Mouse (Mus musculus): ENCODE results near the gene Fam172a. TPM values are rescaled to one million over a fixed set of nuclear protein-coding genes. Genes with fewer than 3 reads are reported as not detected.

Fam172a gene
- polyA plus RNA-seq, 1 experiment from 2014 or later, result 21.1 TPM

DNA sequence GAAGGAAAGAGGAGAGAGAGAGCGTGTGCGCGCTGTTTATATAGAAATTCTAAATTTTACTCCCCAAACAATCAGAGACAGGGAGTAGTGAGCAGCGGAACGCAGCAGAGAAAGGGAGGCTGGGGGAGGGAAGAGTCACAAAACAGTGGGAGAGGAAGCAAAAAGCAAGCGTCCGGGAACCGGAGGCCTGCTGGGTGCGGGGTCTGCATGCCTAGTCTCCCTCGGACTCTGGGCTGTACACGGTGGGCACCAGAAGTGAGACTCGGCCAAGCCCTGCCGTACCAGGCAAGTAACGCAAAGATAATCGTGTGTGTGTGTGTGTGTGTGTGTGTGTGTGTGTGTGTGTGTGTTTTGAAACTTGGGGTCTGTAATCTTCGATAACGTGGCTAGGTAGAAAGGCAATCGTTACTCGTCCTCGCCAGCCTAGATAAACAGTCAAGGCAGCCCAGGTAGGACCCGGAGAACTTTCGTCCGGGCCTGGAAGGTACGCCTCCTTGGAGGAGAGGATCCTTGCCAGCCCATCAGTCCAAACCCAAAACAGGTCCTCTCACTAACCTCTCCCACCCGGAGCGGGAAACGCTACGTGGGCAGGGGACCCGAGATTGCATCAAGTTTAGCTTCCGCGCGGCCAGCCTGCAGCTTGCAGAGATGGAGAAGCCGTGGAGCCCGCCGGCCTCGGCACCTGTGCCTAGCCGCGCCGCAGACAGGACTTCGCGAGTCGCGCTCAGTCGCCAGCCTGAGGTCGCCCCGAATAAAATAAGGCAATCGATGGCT is 500.9 kb downstream of the Fam172a start:
- under 1% methylated on average over 47 of the region's 47 CpGs for WGBS
- ATAC-seq (replicated peaks; ENCODE audit: insufficient number of reproducible peaks, insufficient read depth, low FRiP score, low read depth), result no peak
- H3K9me3 ChIP-seq (replicated peaks), result no peaks in the 10 kb centered on the region
- H3K27ac ChIP-seq, result peak overlapping the region; percentile 82
- H3K36me3 ChIP-seq, result no peaks in the 10 kb centered on the region
- peaks cover 28% of the 10 kb centered on the region for H3K27me3 ChIP-seq
- H3K4me2 ChIP-seq, result peak overlapping the region; percentile 94
- peaks cover 20% of the 10 kb centered on the region for H3K4me1 ChIP-seq (replicated peaks)
- H3K9ac ChIP-seq, result peak overlapping the region; percentile 62
- H3K4me3 ChIP-seq, result peak overlapping the region; percentile 85

DNA sequence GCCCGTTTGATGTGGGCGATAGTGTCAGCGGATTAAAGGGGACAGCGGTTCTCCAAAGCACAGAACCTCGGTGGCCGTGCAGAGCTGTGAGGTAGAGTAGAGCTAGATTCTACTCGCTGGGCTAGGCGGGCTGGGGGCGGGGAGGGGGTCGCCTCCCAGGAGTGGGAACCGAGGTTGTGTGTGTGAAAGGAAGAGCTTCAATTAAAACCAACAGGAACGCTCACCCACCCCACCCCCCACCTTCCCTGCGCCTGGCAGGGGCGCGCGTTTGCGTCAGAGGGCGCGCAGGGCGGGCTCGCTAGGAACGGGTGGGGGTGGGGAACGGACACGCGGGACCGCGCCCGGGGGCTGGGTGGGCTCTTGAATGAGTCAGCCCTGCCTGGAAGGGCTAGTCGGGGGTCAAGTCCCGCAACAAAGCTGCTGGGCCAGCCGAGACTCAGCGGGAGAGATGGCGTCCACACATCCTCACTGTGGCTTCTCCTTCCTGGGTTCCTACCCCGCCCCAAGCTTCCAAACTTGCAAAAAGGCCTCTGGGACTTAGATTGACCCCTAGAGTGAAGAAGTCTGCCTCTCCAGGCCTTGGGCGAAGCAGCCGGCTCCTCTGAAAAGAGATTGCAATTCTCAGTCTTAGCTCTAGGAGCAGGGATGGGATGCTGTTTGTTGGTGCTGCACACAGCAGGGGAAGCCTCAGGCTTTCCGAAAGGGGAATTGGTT is 501.7 kb downstream of the Fam172a start:
- Histone ChIP-seq H3K27me3 (peaks cover 34% of the 10 kb centered on the region), H3K4me2 (peak overlapping the region; percentile 94), H3K36me3 (no peaks in the 10 kb centered on the region), H3K4me1 (replicated peaks) (peaks cover 14% of the 10 kb centered on the region), H3K27ac (peak overlapping the region; percentile 82), H3K4me3 (peak overlapping the region; percentile 85), H3K9ac (peak overlapping the region; percentile 62), H3K9me3 (replicated peaks) (no peaks in the 10 kb centered on the region)
- WGBS, result 2% methylated on average over 37 of the region's 37 CpGs
- ATAC-seq (replicated peaks; ENCODE audit: insufficient number of reproducible peaks, insufficient read depth, low FRiP score, low read depth), result peak; percentile 41

DNA sequence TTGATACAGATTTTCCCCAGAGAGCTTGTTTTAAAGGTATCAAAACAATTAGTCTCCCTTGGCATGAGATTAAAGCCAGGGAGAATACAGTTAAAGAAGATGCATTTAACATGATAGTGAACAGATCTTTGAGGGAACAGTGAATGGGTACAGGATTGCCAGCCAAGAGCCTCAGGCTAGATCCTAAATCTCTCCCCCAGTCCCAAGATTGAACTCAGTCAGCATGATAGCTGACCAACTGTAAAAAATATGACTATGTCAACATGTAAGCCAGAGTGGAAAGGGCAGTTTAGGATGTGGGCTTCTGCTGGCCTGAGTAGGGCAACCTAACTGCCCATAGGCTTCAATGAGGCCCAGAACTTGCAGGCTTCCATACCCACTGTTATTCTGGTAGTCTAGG is 503.6 kb downstream of the Fam172a start:
- peaks cover 41% of the 10 kb centered on the region for H3K27me3 ChIP-seq
- no peaks in the 10 kb centered on the region for H3K36me3 ChIP-seq
- H3K4me3 ChIP-seq, result no peak overlapping the region
- H3K4me2 ChIP-seq, result no peak overlapping the region
- no peaks in the 10 kb centered on the region for H3K9me3 ChIP-seq (replicated peaks)
- no peak for ATAC-seq (replicated peaks; ENCODE audit: insufficient number of reproducible peaks, insufficient read depth, low FRiP score, low read depth)
- H3K4me1 ChIP-seq (replicated peaks), result peaks cover 17% of the 10 kb centered on the region
- H3K9ac ChIP-seq, result no peak overlapping the region
- no peak overlapping the region for H3K27ac ChIP-seq

DNA sequence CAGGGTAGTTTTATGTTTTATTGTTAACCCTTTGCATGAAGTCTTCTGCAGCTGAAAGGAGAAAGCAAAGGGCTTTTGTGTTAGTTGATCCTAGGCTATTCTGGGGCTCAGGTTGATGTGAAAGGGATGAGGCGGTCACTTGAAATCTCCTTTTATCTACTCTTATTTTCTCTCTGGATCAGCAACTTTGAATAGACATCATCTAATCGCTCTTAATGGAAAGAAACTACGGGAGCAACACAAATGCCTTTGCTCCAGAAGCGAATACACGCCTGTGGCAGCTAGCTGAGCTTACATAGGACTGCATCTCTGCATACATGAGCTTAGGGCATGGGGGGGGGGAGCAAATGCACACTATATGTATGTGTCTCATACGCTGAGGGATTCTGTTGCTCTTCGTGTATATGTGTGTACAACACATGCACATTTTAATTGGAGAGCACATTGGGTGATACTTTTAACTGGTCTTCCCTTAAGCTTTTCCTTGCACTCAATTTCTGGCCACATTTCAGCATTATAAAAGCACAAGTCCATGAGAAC is 505.1 kb downstream of the Fam172a start:
- no peak overlapping the region for H3K9ac ChIP-seq
- H3K4me3 ChIP-seq, result no peak overlapping the region
- H3K27ac ChIP-seq, result no peak overlapping the region
- H3K9me3 ChIP-seq (replicated peaks), result no peaks in the 10 kb centered on the region
- peaks cover 17% of the 10 kb centered on the region for H3K4me1 ChIP-seq (replicated peaks)
- H3K27me3 ChIP-seq, result peaks cover 52% of the 10 kb centered on the region
- 56% methylated on average over 7 of the region's 7 CpGs for WGBS
- ATAC-seq (replicated peaks; ENCODE audit: insufficient number of reproducible peaks, insufficient read depth, low FRiP score, low read depth), result no peak
- no peaks in the 10 kb centered on the region for H3K36me3 ChIP-seq
- H3K4me2 ChIP-seq, result 0 out of 2 replicates have a peak overlapping the region, but pooled peaks have one; percentile 1

DNA sequence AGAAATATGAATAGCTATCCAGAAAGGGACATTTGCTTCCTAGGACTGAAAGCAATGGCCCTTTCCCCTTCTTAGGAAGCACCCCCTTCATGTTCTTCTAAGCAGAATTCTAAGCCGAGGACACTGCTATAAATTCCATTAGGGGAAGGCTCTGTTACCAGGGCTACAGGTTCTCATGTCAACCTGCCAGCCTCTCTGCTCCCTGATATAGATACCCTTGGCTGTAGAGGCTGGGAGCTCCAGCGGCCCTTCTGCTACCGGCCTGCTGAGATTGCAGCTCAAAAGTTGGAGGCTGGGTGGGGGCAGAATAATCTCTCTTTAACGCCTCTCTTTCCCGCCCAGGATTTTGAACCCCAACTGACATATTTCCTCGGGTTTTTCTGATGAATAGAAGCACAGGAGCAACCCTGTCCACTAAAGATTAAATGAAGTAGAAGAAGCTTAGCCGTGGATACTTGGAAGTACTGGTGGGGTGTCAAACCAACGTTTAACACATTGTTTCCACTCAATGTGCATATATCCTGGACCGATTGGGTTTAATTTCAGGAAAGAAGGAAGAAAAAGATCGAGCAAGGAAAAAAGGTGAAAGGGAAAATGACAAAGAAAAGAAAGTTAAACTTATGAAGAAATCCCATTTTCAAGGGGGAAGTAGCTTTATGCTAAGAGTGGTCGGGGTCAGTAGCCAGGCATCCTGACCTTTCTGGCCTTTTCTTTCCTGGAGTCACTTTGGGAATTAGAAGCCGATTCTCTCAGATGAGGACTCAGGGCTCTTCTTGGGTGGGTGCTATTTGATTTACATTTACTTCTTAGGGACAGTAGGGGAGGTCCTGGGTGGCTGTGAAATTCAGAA is 506.2 kb downstream of the Fam172a start:
- Histone ChIP-seq H3K9me3 (replicated peaks) (no peaks in the 10 kb centered on the region), H3K4me3 (no peak overlapping the region), H3K27me3 (peaks cover 61% of the 10 kb centered on the region), H3K36me3 (no peaks in the 10 kb centered on the region), H3K9ac (no peak overlapping the region), H3K27ac (no peak overlapping the region), H3K4me1 (replicated peaks) (peaks cover 13% of the 10 kb centered on the region), H3K4me2 (no peak overlapping the region)
- ATAC-seq (replicated peaks; ENCODE audit: insufficient number of reproducible peaks, insufficient read depth, low FRiP score, low read depth), result no peak
- WGBS, result 32% methylated on average over 12 of the region's 12 CpGs

DNA sequence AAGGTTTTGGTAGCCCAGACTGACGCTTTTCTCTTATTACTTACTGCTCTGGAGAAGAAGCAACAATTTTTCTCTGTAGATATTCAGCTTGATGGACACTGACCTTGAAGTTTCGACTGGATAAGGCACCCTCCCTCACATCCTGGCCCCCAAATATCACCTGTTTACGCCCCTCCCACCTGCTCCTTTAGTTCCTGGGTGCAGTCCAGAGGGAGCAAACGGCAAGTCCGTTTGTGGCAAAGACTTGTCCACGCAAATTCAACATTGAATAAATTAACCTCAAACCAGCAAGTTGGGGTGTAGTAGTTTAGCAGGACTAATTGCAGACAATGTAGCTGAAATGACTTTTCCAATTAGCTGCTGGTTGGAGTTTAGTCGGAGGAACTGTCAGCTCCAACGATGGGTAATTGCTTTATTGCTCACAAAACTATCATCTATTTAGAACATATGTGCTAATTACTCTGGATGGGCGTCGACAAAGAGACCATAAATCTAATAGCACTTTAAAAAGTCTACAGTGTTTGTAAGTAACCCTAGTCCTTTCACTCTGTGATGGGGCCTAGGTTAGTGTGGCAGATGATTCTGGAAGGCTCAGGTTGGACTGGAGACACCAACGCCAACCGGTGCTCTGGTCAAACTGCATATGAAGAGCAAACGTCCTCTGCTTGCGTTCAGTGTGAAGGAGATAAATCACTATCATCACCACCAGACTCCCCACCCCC is 507.0 kb downstream of the Fam172a start:
- H3K36me3 ChIP-seq, result no peaks in the 10 kb centered on the region
- no peak for ATAC-seq (replicated peaks; ENCODE audit: insufficient number of reproducible peaks, insufficient read depth, low FRiP score, low read depth)
- H3K4me1 ChIP-seq (replicated peaks), result peaks cover 13% of the 10 kb centered on the region
- H3K9me3 ChIP-seq (replicated peaks), result no peaks in the 10 kb centered on the region
- 45% methylated on average over 14 of the region's 14 CpGs for WGBS
- H3K4me2 ChIP-seq, result no peak overlapping the region
- no peak overlapping the region for H3K27ac ChIP-seq
- H3K4me3 ChIP-seq, result no peak overlapping the region
- peaks cover 63% of the 10 kb centered on the region for H3K27me3 ChIP-seq
- no peak overlapping the region for H3K9ac ChIP-seq

DNA sequence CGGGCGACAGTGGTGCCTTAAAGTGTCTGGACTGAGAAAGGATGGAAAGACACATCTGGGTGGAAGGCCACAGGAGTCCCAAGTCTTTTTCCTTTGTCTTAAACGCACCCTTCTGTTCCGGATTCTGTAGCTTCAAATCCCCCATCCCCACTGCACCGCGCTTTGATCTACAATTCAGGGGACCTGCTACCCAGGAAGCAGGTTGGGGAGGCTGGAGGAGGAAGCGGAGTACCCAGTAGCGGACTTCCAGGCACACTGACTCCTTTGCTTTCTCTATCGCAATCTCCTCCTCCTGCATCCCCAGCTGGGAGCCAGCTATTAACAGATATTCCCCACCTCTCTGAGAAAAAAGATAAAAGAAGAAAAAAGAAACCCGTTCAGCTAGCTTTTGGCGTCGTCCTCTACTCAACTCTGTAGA is 507.8 kb downstream of the Fam172a start:
- no peaks in the 10 kb centered on the region for H3K9me3 ChIP-seq (replicated peaks)
- peaks cover 13% of the 10 kb centered on the region for H3K4me1 ChIP-seq (replicated peaks)
- ATAC-seq (replicated peaks; ENCODE audit: insufficient number of reproducible peaks, insufficient read depth, low FRiP score, low read depth), result no peak
- H3K27ac ChIP-seq, result no peak overlapping the region
- 8% methylated on average over 12 of the region's 12 CpGs for WGBS
- peak overlapping the region; percentile 39 for H3K4me3 ChIP-seq
- peaks cover 61% of the 10 kb centered on the region for H3K27me3 ChIP-seq
- no peaks in the 10 kb centered on the region for H3K36me3 ChIP-seq
- H3K4me2 ChIP-seq, result peak overlapping the region; percentile 73
- no peak overlapping the region for H3K9ac ChIP-seq

DNA sequence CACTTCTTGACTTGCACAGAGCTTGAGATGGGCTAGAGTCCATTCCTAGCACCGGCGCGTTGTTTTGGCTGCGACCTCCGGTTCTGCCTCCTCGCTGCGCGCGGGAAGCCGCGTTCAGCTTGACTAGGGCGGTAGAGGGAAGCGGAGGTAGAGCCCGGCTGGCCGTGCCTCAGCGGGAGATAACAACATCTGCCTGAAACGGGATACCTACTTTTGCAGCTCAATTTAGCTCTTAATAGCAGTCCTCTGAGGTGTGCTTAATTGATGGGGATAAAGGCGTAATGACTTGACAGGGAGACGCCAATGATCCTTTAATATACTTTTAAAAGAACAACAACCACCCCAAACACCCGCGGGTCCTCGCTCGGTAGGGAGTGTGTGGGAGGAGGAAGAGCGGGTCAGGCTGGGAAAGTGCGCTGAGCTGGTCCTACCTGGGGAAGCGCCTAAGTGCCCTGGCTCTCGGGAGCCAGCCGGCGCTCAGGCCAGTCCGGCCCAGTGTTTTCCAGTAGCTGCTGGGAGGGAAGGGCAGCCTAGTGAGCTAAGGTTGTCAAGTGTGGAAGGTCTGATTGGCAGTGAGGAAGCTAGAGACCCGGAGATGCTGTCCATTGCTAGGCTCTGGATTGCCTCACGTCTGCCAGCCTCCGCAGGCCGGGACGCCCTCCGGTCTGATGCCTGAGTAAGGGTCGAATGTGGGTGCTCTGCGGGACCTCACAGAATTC is 508.4 kb downstream of the Fam172a start:
- peak overlapping the region; percentile 39 for H3K4me3 ChIP-seq
- ATAC-seq (replicated peaks; ENCODE audit: insufficient number of reproducible peaks, insufficient read depth, low FRiP score, low read depth), result peak; percentile 50; the same call in 1 of the 2 replicates
- WGBS, result 2% methylated on average over 38 of the region's 38 CpGs
- H3K4me1 ChIP-seq (replicated peaks), result peaks cover 13% of the 10 kb centered on the region
- 0 out of 2 replicates have a peak overlapping the region, but pooled peaks have one; percentile 11 for H3K9ac ChIP-seq
- H3K27ac ChIP-seq, result no peak overlapping the region
- H3K27me3 ChIP-seq, result peaks cover 59% of the 10 kb centered on the region
- H3K4me2 ChIP-seq, result peak overlapping the region; percentile 73
- H3K9me3 ChIP-seq (replicated peaks), result no peaks in the 10 kb centered on the region
- no peaks in the 10 kb centered on the region for H3K36me3 ChIP-seq

DNA sequence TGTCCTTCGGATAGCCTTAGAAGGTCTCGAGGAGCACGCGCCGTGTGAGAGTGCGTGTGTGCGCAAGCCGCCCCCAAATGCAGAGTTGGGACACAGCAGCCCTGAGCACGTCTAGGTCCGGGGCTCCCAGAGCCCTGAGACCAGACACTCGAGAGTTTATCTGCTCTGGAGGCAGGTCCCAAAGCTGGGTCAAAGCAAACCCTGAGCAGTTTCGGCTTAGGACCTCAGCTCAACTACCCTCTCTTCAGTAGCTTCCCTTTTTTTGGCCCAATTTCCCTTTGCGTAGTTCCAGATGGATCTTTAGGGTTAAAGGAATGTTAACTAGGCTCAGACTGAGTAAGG is 508.9 kb downstream of the Fam172a start:
- peak overlapping the region; percentile 39 for H3K4me3 ChIP-seq
- H3K27me3 ChIP-seq, result peaks cover 57% of the 10 kb centered on the region
- H3K9me3 ChIP-seq (replicated peaks), result no peaks in the 10 kb centered on the region
- 9% methylated on average over 13 of the region's 13 CpGs for WGBS
- 0 out of 2 replicates have a peak overlapping the region, but pooled peaks have one; percentile 11 for H3K9ac ChIP-seq
- peaks cover 13% of the 10 kb centered on the region for H3K4me1 ChIP-seq (replicated peaks)
- peak overlapping the region; percentile 73 for H3K4me2 ChIP-seq
- no peak for ATAC-seq (replicated peaks; ENCODE audit: insufficient number of reproducible peaks, insufficient read depth, low FRiP score, low read depth)
- no peak overlapping the region for H3K27ac ChIP-seq
- no peaks in the 10 kb centered on the region for H3K36me3 ChIP-seq
